Mouse (Mus musculus): Measurements from ENCODE around the gene 3425401B19Rik. TPM values are rescaled to one million over a fixed set of nuclear protein-coding genes. Genes with fewer than 3 reads are reported as not detected.

Gene 3425401B19Rik
- polyA plus RNA-seq, 1 experiment: 0.21 TPM

- no peak overlapping the region for H3K27ac ChIP-seq (ENCODE audit: insufficient read depth, low read length)
- no peaks in the 10 kb centered on the region for H3K4me1 ChIP-seq (ENCODE audit: control insufficient read depth, insufficient read depth, low read length)
- no peak for TF ChIP-seq POLR2A (IDR thresholded peaks at IDR 0.05; ENCODE audit: extremely low read depth, insufficient read depth, low read length)
- TF ChIP-seq CTCF (IDR thresholded peaks at IDR 0.05; ENCODE audit: extremely low read depth, insufficient read depth, low read length): no peak
- no peak overlapping the region for H3K4me3 ChIP-seq (ENCODE audit: insufficient read depth, low read length)
Observed at GRCm38 (mm10) chr14:32624245-32624644, 60.8 kb downstream of the 3425401B19Rik start.

GRCm38 (mm10) chr14:32617253-32617652, 67.8 kb downstream of the 3425401B19Rik start:
- H3K4me1 ChIP-seq (ENCODE audit: control insufficient read depth, insufficient read depth, low read length): no peaks in the 10 kb centered on the region
- no peak overlapping the region for H3K4me3 ChIP-seq (ENCODE audit: insufficient read depth, low read length)
- no peak for TF ChIP-seq CTCF (IDR thresholded peaks at IDR 0.05; ENCODE audit: extremely low read depth, insufficient read depth, low read length)
- TF ChIP-seq POLR2A (IDR thresholded peaks at IDR 0.05; ENCODE audit: extremely low read depth, insufficient read depth, low read length): no peak
- H3K27ac ChIP-seq (ENCODE audit: insufficient read depth, low read length): no peak overlapping the region

DNA sequence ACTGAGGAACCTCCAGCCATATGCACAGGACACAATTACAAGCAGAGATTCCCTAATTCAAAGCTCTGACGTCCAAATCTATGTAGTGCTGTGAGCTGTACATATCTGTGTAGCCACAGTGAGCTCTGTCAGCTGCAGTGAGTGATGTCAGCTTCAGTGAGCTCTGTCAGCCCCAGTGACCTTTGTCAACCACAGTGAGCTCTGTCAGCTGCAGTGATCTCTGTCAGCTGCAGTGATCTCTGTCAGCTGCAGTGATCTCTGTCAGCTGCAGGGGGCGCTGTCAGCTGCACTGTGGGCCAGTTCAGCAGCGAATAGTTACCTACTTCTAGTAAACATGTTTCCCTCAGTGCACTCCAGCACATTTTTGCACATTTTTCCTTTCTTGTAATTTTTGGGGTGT, 75.7 kb downstream of the 3425401B19Rik start:
- H3K27ac ChIP-seq (ENCODE audit: insufficient read depth, low read length): no peak overlapping the region
- H3K4me3 ChIP-seq (ENCODE audit: insufficient read depth, low read length): no peak overlapping the region
- no peaks in the 10 kb centered on the region for H3K4me1 ChIP-seq (ENCODE audit: control insufficient read depth, insufficient read depth, low read length)
- TF ChIP-seq CTCF (IDR thresholded peaks at IDR 0.05; ENCODE audit: extremely low read depth, insufficient read depth, low read length): peak; percentile 59
- no peak for TF ChIP-seq POLR2A (IDR thresholded peaks at IDR 0.05; ENCODE audit: extremely low read depth, insufficient read depth, low read length)

Other genes starting within 250 kb of the 3425401B19Rik start
- 0.32 and 0.75 TPM in 2 replicates for gene Slc18a3, start 220.4 kb downstream of the 3425401B19Rik start, polyA plus RNA-seq (2012; rRNA removed)
- 0.32 and 1.6 TPM in 2 replicates for gene Chat, start 219.3 kb downstream of the 3425401B19Rik start, polyA plus RNA-seq (2012; rRNA removed)
- gene Ercc6, start 171.8 kb downstream of the 3425401B19Rik start, polyA plus RNA-seq (2012; rRNA removed): 12.0 and 13.4 TPM in 2 replicates
- gene Prrxl1, start 85.9 kb downstream of the 3425401B19Rik start, polyA plus RNA-seq (2012; rRNA removed): 0.06 TPM in 2 replicates
- 2.2 and 2.5 TPM in 2 replicates for gene Tmem273, start 100.7 kb upstream of the 3425401B19Rik start, polyA plus RNA-seq (2012; rRNA removed)
- not detected in 2 replicates for gene Fam170b, start 148.7 kb upstream of the 3425401B19Rik start, polyA plus RNA-seq (2012; rRNA removed)
- 3.3 and 3.9 TPM in 2 replicates for gene Vstm4, start 171.5 kb upstream of the 3425401B19Rik start, polyA plus RNA-seq (2012; rRNA removed)